Mouse (Mus musculus): Measurements from ENCODE around the gene Rarres1. TPM values are rescaled to one million over a fixed set of nuclear protein-coding genes. Genes with fewer than 3 reads are reported as not detected.

The Rarres1 gene
- polyA plus RNA-seq, 1 experiment from 2014 or later = 3.1 TPM

GRCm38 (mm10) chr3:67463001-67463400 is 52.3 kb downstream of the Rarres1 start:
- peak overlapping the region; percentile 63 for H3K4me3 ChIP-seq (replicated peaks)
- peak overlapping the region; percentile 83 for H3K4me2 ChIP-seq
- H3K36me3 ChIP-seq (replicated peaks) = peaks cover 25% of the 10 kb centered on the region
- H3K9ac ChIP-seq = peak overlapping the region; percentile 52
- H3K27ac ChIP-seq (replicated peaks) = peak overlapping the region; percentile 33; the same call in 1 of the 2 replicates
- peaks cover 21% of the 10 kb centered on the region for H3K4me1 ChIP-seq (replicated peaks)
- H3K9me3 ChIP-seq (replicated peaks) = no peaks in the 10 kb centered on the region
- no peak for ATAC-seq (ENCODE audit: insufficient read depth)
- 5% methylated on average over 12 of the region's 12 CpGs for WGBS (ENCODE audit: insufficient replicate concordance)
- no peaks in the 10 kb centered on the region for H3K27me3 ChIP-seq

- peak overlapping the region; percentile 83 for H3K4me2 ChIP-seq
- WGBS (ENCODE audit: insufficient replicate concordance) = 58% methylated on average over 10 of the region's 10 CpGs
- H3K27me3 ChIP-seq = no peaks in the 10 kb centered on the region
- H3K9ac ChIP-seq = no peak overlapping the region
- no peaks in the 10 kb centered on the region for H3K9me3 ChIP-seq (replicated peaks)
- peak overlapping the region; percentile 63; the same call in 1 of the 2 replicates for H3K4me3 ChIP-seq (replicated peaks)
- ATAC-seq (ENCODE audit: insufficient read depth) = no peak
- peaks cover 24% of the 10 kb centered on the region for H3K36me3 ChIP-seq (replicated peaks)
- H3K27ac ChIP-seq (replicated peaks) = no peak overlapping the region
- peaks cover 21% of the 10 kb centered on the region for H3K4me1 ChIP-seq (replicated peaks)
Observed at GRCm38 (mm10) chr3:67462578-67462977, 52.7 kb downstream of the Rarres1 start.

GRCm38 (mm10) chr3:67462015-67462414 is 53.3 kb downstream of the Rarres1 start:
- Histone ChIP-seq H3K36me3 (replicated peaks) (peaks cover 29% of the 10 kb centered on the region), H3K4me3 (replicated peaks) (no peak overlapping the region), H3K27ac (replicated peaks) (no peak overlapping the region), H3K9ac (no peak overlapping the region), H3K9me3 (replicated peaks) (no peaks in the 10 kb centered on the region), H3K4me2 (no peak overlapping the region), H3K4me1 (replicated peaks) (peaks cover 21% of the 10 kb centered on the region), H3K27me3 (no peaks in the 10 kb centered on the region)
- WGBS (ENCODE audit: insufficient replicate concordance) = 89% methylated on average over 7 of the region's 7 CpGs
- ATAC-seq (ENCODE audit: insufficient read depth) = no peak

GRCm38 (mm10) chr3:67459881-67460280 is 55.4 kb downstream of the Rarres1 start:
- Histone ChIP-seq H3K9ac (no peak overlapping the region), H3K4me1 (replicated peaks) (peaks cover 21% of the 10 kb centered on the region), H3K9me3 (replicated peaks) (no peaks in the 10 kb centered on the region), H3K36me3 (replicated peaks) (peaks cover 50% of the 10 kb centered on the region), H3K4me2 (no peak overlapping the region), H3K27me3 (no peaks in the 10 kb centered on the region), H3K27ac (replicated peaks) (no peak overlapping the region), H3K4me3 (replicated peaks) (no peak overlapping the region)
- WGBS (ENCODE audit: insufficient replicate concordance) = 83% methylated on average over 3 of the region's 3 CpGs
- ATAC-seq (ENCODE audit: insufficient read depth) = no peak

GRCm38 (mm10) chr3:67450601-67451210 is 64.6 kb downstream of the Rarres1 start:
- Histone ChIP-seq H3K9me3 (replicated peaks) (no peaks in the 10 kb centered on the region), H3K4me2 (no peak overlapping the region), H3K36me3 (replicated peaks) (peaks cover 72% of the 10 kb centered on the region), H3K4me1 (replicated peaks) (no peaks in the 10 kb centered on the region), H3K4me3 (replicated peaks) (no peak overlapping the region), H3K27me3 (no peaks in the 10 kb centered on the region), H3K9ac (no peak overlapping the region), H3K27ac (replicated peaks) (no peak overlapping the region)
- WGBS (ENCODE audit: insufficient replicate concordance) = 70% methylated on average over 5 of the region's 5 CpGs
- ATAC-seq (ENCODE audit: insufficient read depth) = no peak

- WGBS (ENCODE audit: insufficient replicate concordance) = 84% methylated on average over 21 of the region's 21 CpGs
- H3K27ac ChIP-seq (replicated peaks) = no peak overlapping the region
- ATAC-seq (ENCODE audit: insufficient read depth) = no peak
- no peak overlapping the region for H3K4me3 ChIP-seq (replicated peaks)
- H3K36me3 ChIP-seq (replicated peaks) = peaks cover 71% of the 10 kb centered on the region
- no peak overlapping the region for H3K9ac ChIP-seq
- no peaks in the 10 kb centered on the region for H3K4me1 ChIP-seq (replicated peaks)
- no peaks in the 10 kb centered on the region for H3K27me3 ChIP-seq
- H3K4me2 ChIP-seq = no peak overlapping the region
- H3K9me3 ChIP-seq (replicated peaks) = no peaks in the 10 kb centered on the region
Observed at GRCm38 (mm10) chr3:67449660-67450059, 65.7 kb downstream of the Rarres1 start.

- no peak overlapping the region for H3K4me3 ChIP-seq (replicated peaks)
- no peaks in the 10 kb centered on the region for H3K4me1 ChIP-seq (replicated peaks)
- no peak overlapping the region for H3K27ac ChIP-seq (replicated peaks)
- H3K9ac ChIP-seq = no peak overlapping the region
- no peak overlapping the region for H3K4me2 ChIP-seq
- H3K36me3 ChIP-seq (replicated peaks) = peaks cover 73% of the 10 kb centered on the region
- no peaks in the 10 kb centered on the region for H3K9me3 ChIP-seq (replicated peaks)
- H3K27me3 ChIP-seq = no peaks in the 10 kb centered on the region
- ATAC-seq (ENCODE audit: insufficient read depth) = no peak
- WGBS (ENCODE audit: insufficient replicate concordance) = 76% methylated on average over 2 of the region's 2 CpGs
Observed at GRCm38 (mm10) chr3:67447143-67447542, 68.2 kb downstream of the Rarres1 start.

- WGBS (ENCODE audit: insufficient replicate concordance) = 78% methylated on average over 6 of the region's 6 CpGs
- Histone ChIP-seq H3K9ac (no peak overlapping the region), H3K4me2 (no peak overlapping the region), H3K36me3 (replicated peaks) (peaks cover 60% of the 10 kb centered on the region), H3K4me3 (replicated peaks) (no peak overlapping the region), H3K27me3 (no peaks in the 10 kb centered on the region), H3K9me3 (replicated peaks) (no peaks in the 10 kb centered on the region), H3K4me1 (replicated peaks) (peaks cover 12% of the 10 kb centered on the region), H3K27ac (replicated peaks) (no peak overlapping the region)
- ATAC-seq (ENCODE audit: insufficient read depth) = no peak
Observed at GRCm38 (mm10) chr3:67434011-67434410, 81.3 kb downstream of the Rarres1 start.

- peak within 1 kb of the TSS; percentile 80 for H3K9ac ChIP-seq
- 0% methylated on average over 24 of the region's 24 CpGs for WGBS (ENCODE audit: insufficient replicate concordance)
- H3K36me3 ChIP-seq (replicated peaks) = peaks cover 27% of the 10 kb centered on the region
- no peaks in the 10 kb centered on the region for H3K27me3 ChIP-seq
- H3K4me2 ChIP-seq = peak within 1 kb of the TSS; percentile 68
- peak within 1 kb of the TSS; percentile 87 for H3K4me3 ChIP-seq (replicated peaks)
- H3K9me3 ChIP-seq (replicated peaks) = no peaks in the 10 kb centered on the region
- ATAC-seq (ENCODE audit: insufficient read depth) = peak; percentile 85
- H3K4me1 ChIP-seq (replicated peaks) = peaks cover 12% of the 10 kb centered on the region
- H3K27ac ChIP-seq (replicated peaks) = no peak within 1 kb of the TSS
Observed at GRCm38 (mm10) chr3:67429999-67430380, 85.3 kb downstream of the Rarres1 start, which contains the start of gene Gfm1. Gene Gfm1 (plus strand): TSS chr3:67430096.

GRCm38 (mm10) chr3:67429338-67429998 is 85.9 kb downstream of the Rarres1 start:
- peaks cover 26% of the 10 kb centered on the region for H3K36me3 ChIP-seq (replicated peaks)
- peaks cover 12% of the 10 kb centered on the region for H3K4me1 ChIP-seq (replicated peaks)
- H3K27ac ChIP-seq (replicated peaks) = no peak overlapping the region
- H3K27me3 ChIP-seq = no peaks in the 10 kb centered on the region
- peak overlapping the region; percentile 87 for H3K4me3 ChIP-seq (replicated peaks)
- H3K9me3 ChIP-seq (replicated peaks) = no peaks in the 10 kb centered on the region
- H3K4me2 ChIP-seq = peak overlapping the region; percentile 68
- no peak for ATAC-seq (ENCODE audit: insufficient read depth)
- WGBS (ENCODE audit: insufficient replicate concordance) = 27% methylated on average over 8 of the region's 8 CpGs
- no peak overlapping the region for H3K9ac ChIP-seq

Data from liver, embryonic 15.5 days (tissue).